Mouse (Mus musculus): ENCODE measurements at regions not wholly inside any gene's neighbourhood (a gene's known extent, or its start where the extent isn't known, plus 50 kb on each side); places are given as distances from the start of the nearest gene placed in this dataset.
A peak's percentile ranks its signal among the peaks of the same experiment; 100 is the strongest.

- Histone ChIP-seq H3K9ac (ENCODE audit: low read depth, poor library complexity, severe bottlenecking) (no peak overlapping the region), H3K4me1 (ENCODE audit: control insufficient read depth, insufficient read depth, low read length) (peaks cover 2% of the 10 kb centered on the region), H3K27me3 (ENCODE audit: control insufficient read depth, insufficient read depth, low read length, poor library complexity, severe bottlenecking) (no peaks in the 10 kb centered on the region), H3K27ac (ENCODE audit: insufficient read depth, low read length) (no peak overlapping the region), H3K36me3 (ENCODE audit: control insufficient read depth, insufficient read depth, low read length, poor library complexity, severe bottlenecking) (no peaks in the 10 kb centered on the region), H3K4me3 (ENCODE audit: low read depth, low read length) (no peak overlapping the region), H3K9me3 (replicated peaks; ENCODE audit: control insufficient read depth, insufficient read depth, low read length, poor library complexity, severe bottlenecking) (no peaks in the 10 kb centered on the region)
- no peak for TF ChIP-seq CTCF (IDR thresholded peaks at IDR 0.05; ENCODE audit: low read depth, low read length)
- no peak for TF ChIP-seq POLR2A (IDR thresholded peaks at IDR 0.05; ENCODE audit: insufficient read depth, low read length)
- no peak for TF ChIP-seq EP300 (IDR thresholded peaks at IDR 0.05; ENCODE audit: insufficient read depth, low read depth, low read length)
These were observed 216.3 kb upstream of the Ankrd55 start for GRCm38 (mm10) chr13:112071956-112072314.

- Histone ChIP-seq H3K27me3 (ENCODE audit: control insufficient read depth, insufficient read depth, low read length, poor library complexity, severe bottlenecking) (no peaks in the 10 kb centered on the region), H3K4me3 (ENCODE audit: low read depth, low read length) (no peak overlapping the region), H3K4me1 (ENCODE audit: control insufficient read depth, insufficient read depth, low read length) (peaks cover 2% of the 10 kb centered on the region), H3K27ac (ENCODE audit: insufficient read depth, low read length) (no peak overlapping the region), H3K36me3 (ENCODE audit: control insufficient read depth, insufficient read depth, low read length, poor library complexity, severe bottlenecking) (no peaks in the 10 kb centered on the region), H3K9me3 (replicated peaks; ENCODE audit: control insufficient read depth, insufficient read depth, low read length, poor library complexity, severe bottlenecking) (no peaks in the 10 kb centered on the region), H3K9ac (ENCODE audit: low read depth, poor library complexity, severe bottlenecking) (no peak overlapping the region)
- TF ChIP-seq POLR2A (IDR thresholded peaks at IDR 0.05; ENCODE audit: insufficient read depth, low read length) (no peak), CTCF (IDR thresholded peaks at IDR 0.05; ENCODE audit: low read depth, low read length) (no peak), EP300 (IDR thresholded peaks at IDR 0.05; ENCODE audit: insufficient read depth, low read depth, low read length) (no peak)
These were observed 214.5 kb upstream of the Ankrd55 start for GRCm38 (mm10) chr13:112073519-112074406.

DNA sequence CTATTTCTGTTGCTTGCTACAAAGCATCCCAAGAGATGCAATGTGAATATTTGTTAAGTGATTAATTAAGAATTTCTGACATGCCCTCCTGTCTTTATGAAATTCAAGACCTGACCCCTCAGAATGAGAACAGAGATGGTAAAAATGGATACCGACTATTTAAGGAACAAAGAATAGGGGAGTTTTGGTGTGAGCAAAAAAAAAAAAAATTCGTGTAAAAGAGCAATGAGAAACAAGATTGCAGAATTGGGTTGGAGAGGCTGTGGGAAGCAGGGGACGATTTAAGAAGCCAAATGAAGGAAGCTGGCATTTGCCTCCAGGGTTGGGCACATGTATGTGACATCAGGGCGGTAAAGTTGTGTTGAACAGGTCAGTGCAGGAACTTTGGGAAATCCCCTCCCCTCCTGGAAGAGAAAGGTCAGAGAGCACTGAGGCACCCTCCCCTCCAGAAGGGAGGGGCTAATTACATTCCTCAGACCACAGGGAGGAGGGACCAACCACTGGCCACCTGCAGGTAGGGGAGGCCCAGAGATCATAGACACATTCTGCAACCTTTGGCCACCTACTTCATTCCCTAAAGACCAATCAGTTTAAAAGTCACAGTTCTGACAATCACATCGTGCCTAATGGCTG is 212.3 kb upstream of the Ankrd55 start:
- peaks cover 2% of the 10 kb centered on the region for H3K4me1 ChIP-seq (ENCODE audit: control insufficient read depth, insufficient read depth, low read length)
- TF ChIP-seq POLR2A (IDR thresholded peaks at IDR 0.05; ENCODE audit: insufficient read depth, low read length) (no peak), EP300 (IDR thresholded peaks at IDR 0.05; ENCODE audit: insufficient read depth, low read depth, low read length) (0 out of 2 replicates have a peak, but pooled peaks have one; percentile 24)

GRCm38 (mm10) chr13:112078088-112078487 is 210.2 kb upstream of the Ankrd55 start:
- TF ChIP-seq CTCF (IDR thresholded peaks at IDR 0.05; ENCODE audit: low read depth, low read length) = no peak
- TF ChIP-seq EP300 (IDR thresholded peaks at IDR 0.05; ENCODE audit: insufficient read depth, low read depth, low read length) = no peak
- no peak for TF ChIP-seq POLR2A (IDR thresholded peaks at IDR 0.05; ENCODE audit: insufficient read depth, low read length)
- H3K27me3 ChIP-seq (ENCODE audit: control insufficient read depth, insufficient read depth, low read length, poor library complexity, severe bottlenecking) = no peaks in the 10 kb centered on the region
- H3K36me3 ChIP-seq (ENCODE audit: control insufficient read depth, insufficient read depth, low read length, poor library complexity, severe bottlenecking) = no peaks in the 10 kb centered on the region
- no peak overlapping the region for H3K9ac ChIP-seq (ENCODE audit: low read depth, poor library complexity, severe bottlenecking)
- no peak overlapping the region for H3K4me3 ChIP-seq (ENCODE audit: low read depth, low read length)
- no peaks in the 10 kb centered on the region for H3K9me3 ChIP-seq (replicated peaks; ENCODE audit: control insufficient read depth, insufficient read depth, low read length, poor library complexity, severe bottlenecking)
- no peak overlapping the region for H3K27ac ChIP-seq (ENCODE audit: insufficient read depth, low read length)
- H3K4me1 ChIP-seq (ENCODE audit: control insufficient read depth, insufficient read depth, low read length) = peaks cover 2% of the 10 kb centered on the region

More for the DNA sequence above, 212.3 kb upstream of the Ankrd55 start:
- Histone ChIP-seq H3K4me3 (ENCODE audit: low read depth, low read length) (no peak overlapping the region), H3K9ac (ENCODE audit: low read depth, poor library complexity, severe bottlenecking) (no peak overlapping the region), H3K9me3 (replicated peaks; ENCODE audit: control insufficient read depth, insufficient read depth, low read length, poor library complexity, severe bottlenecking) (no peaks in the 10 kb centered on the region), H3K27me3 (ENCODE audit: control insufficient read depth, insufficient read depth, low read length, poor library complexity, severe bottlenecking) (no peaks in the 10 kb centered on the region), H3K27ac (ENCODE audit: insufficient read depth, low read length) (no peak overlapping the region), H3K36me3 (ENCODE audit: control insufficient read depth, insufficient read depth, low read length, poor library complexity, severe bottlenecking) (no peaks in the 10 kb centered on the region)

DNA sequence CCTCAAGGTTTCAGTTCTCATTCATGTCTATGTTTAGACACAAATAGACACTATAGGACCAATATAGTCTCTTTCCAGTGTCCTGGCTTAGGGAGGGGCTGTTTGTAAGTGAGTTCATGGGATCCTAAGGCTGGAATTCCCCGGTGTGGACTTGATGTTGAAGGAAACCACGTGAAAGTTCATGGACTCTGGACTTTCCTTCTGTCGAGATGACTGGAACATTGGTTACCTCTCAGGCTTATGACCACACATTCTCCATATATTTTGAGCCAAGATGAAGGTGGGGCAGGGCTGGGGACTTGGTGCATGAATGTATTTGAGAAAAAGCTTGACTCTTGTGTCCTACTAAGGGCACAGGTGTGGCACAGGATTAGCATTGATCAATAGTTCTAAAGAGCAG is 206.3 kb upstream of the Ankrd55 start:
- no peak overlapping the region for H3K4me3 ChIP-seq (ENCODE audit: low read depth, low read length)
- H3K9me3 ChIP-seq (replicated peaks; ENCODE audit: control insufficient read depth, insufficient read depth, low read length, poor library complexity, severe bottlenecking) = no peaks in the 10 kb centered on the region
- no peaks in the 10 kb centered on the region for H3K36me3 ChIP-seq (ENCODE audit: control insufficient read depth, insufficient read depth, low read length, poor library complexity, severe bottlenecking)
- H3K27ac ChIP-seq (ENCODE audit: insufficient read depth, low read length) = no peak overlapping the region
- H3K4me1 ChIP-seq (ENCODE audit: control insufficient read depth, insufficient read depth, low read length) = no peaks in the 10 kb centered on the region
- no peak overlapping the region for H3K9ac ChIP-seq (ENCODE audit: low read depth, poor library complexity, severe bottlenecking)
- TF ChIP-seq EP300 (IDR thresholded peaks at IDR 0.05; ENCODE audit: insufficient read depth, low read depth, low read length) = no peak
- TF ChIP-seq POLR2A (IDR thresholded peaks at IDR 0.05; ENCODE audit: insufficient read depth, low read length) = no peak
- TF ChIP-seq CTCF (IDR thresholded peaks at IDR 0.05; ENCODE audit: low read depth, low read length) = no peak
- H3K27me3 ChIP-seq (ENCODE audit: control insufficient read depth, insufficient read depth, low read length, poor library complexity, severe bottlenecking) = no peaks in the 10 kb centered on the region

All from ES-Bruce4 (cell line).